Comparison of ENCODE assay signal across 8 mouse cellular contexts in genomic region chr16:43335151-43335823, GRCm38 (mm10).
DNase-seq lines count a peak whose midpoint lies in the region.

No protein-coding gene starts in this region.

- peak; percentile 36 for DNase-seq in adrenal gland, postnatal 14 days
- DNase-seq in adrenal gland, adult 18-20 months (ENCODE audit: low spot score in 2 of 2) = no peak
- DNase-seq in embryo, embryonic 11 days = peak; percentile 13
- DNase-seq in heart, postnatal 36 days = peak; percentile 37 to 48
- DNase-seq in lung, postnatal 14 days = peak; percentile 42
- DNase-seq in frontal cortex, adult 2 months (ENCODE audit: extremely low spot score in 1 of 2, low spot score in 1 of 2) = no peak
- DNase-seq in right cerebral cortex, adult 2 months (ENCODE audit: low spot score in 2 of 2) = no peak
- DNase-seq in Muller cell, postnatal 12 days (ENCODE audit: inconsistent ontology term) = no peak

- intact Hi-C loops in heart, postnatal 36 days (cut with DNase I) = no loop called here

Comparison
In these comparisons a context has a peak if more than half of its experiments do, and no peak if none do; other contexts are left out.
1. DNase-seq: peak in adrenal gland, postnatal 14 days (single experiment), embryo, embryonic 11 days (single experiment), heart, postnatal 36 days (2 of 2) and lung, postnatal 14 days (single experiment); none in adrenal gland, adult 18-20 months (0 of 2), frontal cortex, adult 2 months (0 of 2), right cerebral cortex, adult 2 months (0 of 2) and Muller cell, postnatal 12 days (single experiment).